22 mouse cellular contexts compared by ENCODE assay signal in the genomic region with DNA sequence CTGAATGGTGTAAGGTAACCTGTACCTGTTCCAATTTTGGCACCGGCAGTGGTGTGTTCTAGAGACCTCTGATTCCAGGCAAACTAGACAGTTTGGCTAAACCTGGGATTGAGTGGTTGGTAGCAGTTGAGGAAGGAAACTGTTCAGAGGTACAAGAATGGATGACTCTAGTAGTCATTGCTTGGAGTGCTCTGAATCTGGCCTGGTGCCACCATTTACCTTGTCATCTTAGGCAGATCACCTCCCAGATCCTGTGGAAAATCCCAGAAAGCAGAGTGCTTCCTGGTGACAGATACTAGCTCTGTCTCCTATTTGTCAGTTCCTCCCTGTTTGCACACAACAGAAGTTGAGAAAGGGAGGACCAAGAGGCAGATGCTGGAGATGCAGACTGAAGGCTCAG.
"Had no signal": no experiment of that assay in that cellular context is flagged by ENCODE, and none has a peak within 500 bp of the region (broad histone marks: within the 10 kb centered on the region; RNA-seq: fewer than 3 reads in every experiment).

No protein-coding gene starts in this region.

- H3K9me3 ChIP-seq: heart, embryonic 13.5 days; heart, embryonic 15.5 days; hindbrain, embryonic 13.5 days; hindbrain, embryonic 15.5 days; limb, embryonic 13.5 days; limb, embryonic 15.5 days; liver, embryonic 12.5 days had no signal

- H3K27ac ChIP-seq: heart, adult 2 months; heart, embryonic 13.5 days; heart, embryonic 15.5 days; hindbrain, embryonic 13.5 days; hindbrain, embryonic 15.5 days; hindbrain, postnatal 0 days; layer of hippocampus, adult 2 months; left cerebral cortex, adult 2 months; limb, embryonic 13.5 days; limb, embryonic 15.5 days; liver, embryonic 12.5 days; liver, embryonic 14.5 days had no signal

- H3K9ac ChIP-seq: forebrain, postnatal 0 days; heart, embryonic 13.5 days; heart, embryonic 15.5 days; hindbrain, embryonic 13.5 days; hindbrain, embryonic 15.5 days; limb, embryonic 13.5 days; limb, embryonic 15.5 days; liver, embryonic 12.5 days; liver, embryonic 14.5 days had no signal

- H3K27me3 ChIP-seq: heart, embryonic 13.5 days; heart, embryonic 15.5 days; hindbrain, embryonic 13.5 days; hindbrain, embryonic 15.5 days; limb, embryonic 13.5 days; limb, embryonic 15.5 days; liver, embryonic 12.5 days had no signal

- DNase-seq: forebrain, postnatal 0 days; gastrocnemius, postnatal 14 days; gastrocnemius, postnatal 36 days; heart, adult 11 months; heart, adult 2 months; heart, postnatal 14 days; heart, postnatal 36 days; left cerebral cortex, postnatal 4 days; lung, adult 18-20 months had no signal

- H3K4me2 ChIP-seq: heart, embryonic 11.5 days; heart, embryonic 13.5 days; heart, embryonic 15.5 days; hindbrain, embryonic 13.5 days; hindbrain, embryonic 15.5 days; limb, embryonic 13.5 days; limb, embryonic 15.5 days; liver, embryonic 12.5 days had no signal

- H3K4me3 ChIP-seq: heart, adult 2 months; heart, embryonic 13.5 days; heart, embryonic 15.5 days; hindbrain, embryonic 13.5 days; hindbrain, embryonic 15.5 days; layer of hippocampus, adult 2 months; left cerebral cortex, adult 2 months; limb, embryonic 13.5 days; limb, embryonic 15.5 days; liver, embryonic 12.5 days had no signal

- H3K4me1 ChIP-seq: hindbrain, embryonic 15.5 days had no signal

- ATAC-seq: forebrain, postnatal 0 days; hindbrain, postnatal 0 days; intestine, embryonic 16.5 days; liver, embryonic 12.5 days had no signal
